Mouse (Mus musculus) MN1 (cell line): ENCODE results near the gene Kat8.

Source experiments
- DNase-seq: peaks from one replicate; pipeline ENCODE4 v3.0.0-alpha.2; 2016; ENCODE audit warnings: low spot score

Gene Kat8

GRCm38 (mm10) chr7:127897542-127897941 lies 14.8 kb upstream of the Kat8 start:
- DNase-seq = no peak

GRCm38 (mm10) chr7:127898179-127898956 lies 13.9 kb upstream of the Kat8 start:
- no peak for DNase-seq

DNA sequence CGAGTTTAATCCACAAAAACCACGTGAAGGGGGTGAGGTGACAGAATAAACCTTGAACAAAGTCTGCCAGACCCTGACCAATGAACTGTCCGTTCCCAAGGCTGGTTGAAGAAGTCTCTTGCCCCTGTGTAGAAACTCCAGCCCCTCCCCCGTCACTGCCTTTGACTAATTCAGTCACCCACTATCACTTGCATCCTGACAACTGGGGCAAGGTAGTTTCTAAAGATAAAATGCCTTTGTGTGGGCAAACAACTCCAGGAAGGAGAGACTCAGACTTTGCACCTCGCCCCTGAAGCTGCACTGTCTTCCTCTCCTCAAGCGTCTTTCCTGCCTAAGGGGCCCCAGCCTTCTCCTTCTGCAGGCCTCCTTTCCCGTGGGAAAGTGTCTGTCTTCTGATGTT lies 12.3 kb upstream of the Kat8 start:
- DNase-seq = no peak

DNA sequence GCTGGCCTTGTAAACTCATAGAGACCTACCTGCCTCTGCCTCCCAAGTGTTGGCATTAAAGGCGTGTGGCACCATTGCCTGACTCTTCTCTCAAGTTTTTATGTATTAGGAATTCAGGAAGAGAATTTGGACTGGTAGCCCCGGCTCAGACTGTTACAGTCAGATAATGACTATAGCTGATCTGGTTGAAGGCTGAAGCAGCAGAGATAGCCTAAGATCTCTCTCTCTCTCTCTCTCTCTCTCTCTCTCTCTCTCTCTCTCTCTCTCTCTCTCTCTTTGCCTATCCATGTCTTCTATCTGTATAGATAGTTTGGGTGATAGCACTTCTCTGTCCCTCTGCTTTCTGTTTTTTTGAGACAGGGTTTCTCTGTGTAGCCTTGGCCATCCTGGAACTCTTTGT lies 10.5 kb upstream of the Kat8 start:
- no peak for DNase-seq

- DNase-seq = peak; percentile 89
These were observed 8.1 kb upstream of the Kat8 start, which contains the start of gene Bckdk for GRCm38 (mm10) chr7:127903971-127904796. Gene Bckdk (plus strand): TSS chr7:127904082.

DNA sequence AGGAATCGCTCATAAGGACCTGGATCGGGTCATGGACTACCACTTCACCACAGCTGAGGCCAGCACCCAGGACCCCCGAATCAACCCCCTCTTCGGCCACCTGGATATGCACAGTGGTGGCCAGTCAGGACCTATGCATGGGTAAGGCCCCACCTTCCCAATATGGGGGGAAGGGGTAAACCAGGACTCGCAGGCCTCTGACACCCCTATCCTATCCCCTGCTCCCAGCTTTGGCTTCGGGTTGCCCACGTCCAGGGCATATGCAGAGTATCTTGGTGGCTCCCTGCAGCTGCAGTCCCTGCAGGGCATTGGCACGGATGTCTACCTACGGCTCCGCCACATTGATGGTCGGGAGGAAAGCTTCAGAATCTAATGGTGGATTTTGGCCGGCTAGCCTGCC lies 4.4 kb upstream of the Kat8 start:
- no peak for DNase-seq

DNA sequence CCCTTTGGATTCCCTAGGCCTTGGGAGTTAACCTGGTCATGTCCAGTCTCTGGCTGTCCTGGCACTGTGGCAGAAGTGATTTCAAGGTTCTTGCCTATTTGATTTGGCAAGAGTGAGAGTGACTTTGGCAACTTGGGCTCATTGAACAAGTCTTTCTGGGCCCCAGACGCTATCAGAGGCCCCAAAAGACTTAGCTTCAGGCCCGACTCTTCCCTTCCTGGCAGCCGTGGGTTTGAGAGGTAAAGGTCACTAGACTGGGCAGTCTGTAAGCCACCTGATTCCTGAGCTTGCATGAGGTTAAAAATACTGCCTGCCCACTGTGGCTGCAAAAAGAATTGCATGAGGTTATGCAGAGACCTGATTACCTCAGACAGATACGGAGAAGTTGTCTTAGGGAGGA lies 3.7 kb upstream of the Kat8 start:
- DNase-seq = no peak

DNA sequence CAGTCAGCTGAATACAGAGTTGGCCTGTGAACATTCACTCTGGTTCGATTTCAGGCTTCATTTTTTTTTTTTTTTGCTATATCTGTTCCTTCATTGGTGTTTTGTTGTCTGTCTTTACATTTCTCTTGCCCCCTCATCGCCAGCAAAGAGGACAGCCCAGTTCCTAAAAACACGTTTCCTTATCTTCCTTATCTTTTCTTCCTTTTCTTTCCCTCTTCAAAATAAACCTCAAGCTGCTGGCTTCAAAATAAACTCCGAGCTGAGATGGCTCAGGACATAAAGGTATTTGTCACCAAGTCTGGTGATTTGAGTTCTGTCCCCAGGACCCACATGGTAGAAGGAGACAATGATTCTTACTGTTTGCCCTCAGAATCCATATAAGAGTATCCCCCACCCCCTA lies 622 bp downstream of the Kat8 start:
- DNase-seq = no peak

DNA sequence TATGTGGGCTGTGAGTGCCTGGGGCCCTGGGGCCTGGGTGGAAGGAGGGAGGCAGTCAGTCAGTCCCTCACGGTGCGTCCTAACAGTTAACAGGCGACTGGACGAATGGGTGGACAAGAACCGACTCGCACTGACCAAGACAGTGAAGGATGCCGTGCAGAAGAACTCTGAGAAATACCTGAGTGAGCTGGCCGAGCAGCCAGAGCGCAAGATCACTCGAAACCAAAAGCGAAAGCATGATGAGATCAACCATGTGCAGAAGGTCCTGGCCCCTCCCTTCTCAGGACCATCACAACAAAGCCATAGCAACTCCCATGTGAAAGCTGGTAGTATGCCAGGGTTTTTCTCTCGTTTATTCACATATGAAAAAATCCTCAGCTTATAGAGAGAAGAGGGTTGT lies 3.0 kb downstream of the Kat8 start:
- DNase-seq = peak; percentile 79

DNA sequence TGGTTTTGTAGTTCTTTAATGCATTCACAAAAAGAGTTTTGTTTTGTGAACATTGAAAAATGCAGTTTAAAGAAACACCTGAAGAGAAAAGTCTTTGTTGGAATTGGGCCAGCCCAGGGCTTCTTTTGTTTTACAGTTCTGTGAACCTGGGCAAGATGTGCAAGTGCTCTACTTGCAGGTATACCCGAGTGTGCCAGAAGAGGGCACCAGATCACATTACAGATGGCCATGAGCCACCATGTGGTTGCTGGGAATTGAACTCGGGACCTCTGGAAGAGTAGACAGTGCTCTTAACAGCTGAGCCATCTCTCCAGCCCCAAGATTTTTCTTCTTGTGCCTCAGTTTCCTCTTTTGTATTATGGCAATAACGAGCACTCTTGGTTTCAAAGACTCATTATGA lies 5.9 kb downstream of the Kat8 start:
- peak; percentile 41 for DNase-seq

GRCm38 (mm10) chr7:127919290-127919689 lies 7.0 kb downstream of the Kat8 start:
- DNase-seq = peak; percentile 30

- peak; percentile 33 for DNase-seq
These were observed 9.2 kb downstream of the Kat8 start for GRCm38 (mm10) chr7:127921516-127921915.

GRCm38 (mm10) chr7:127922451-127923275 lies 10.3 kb downstream of the Kat8 start:
- no peak for DNase-seq

DNA sequence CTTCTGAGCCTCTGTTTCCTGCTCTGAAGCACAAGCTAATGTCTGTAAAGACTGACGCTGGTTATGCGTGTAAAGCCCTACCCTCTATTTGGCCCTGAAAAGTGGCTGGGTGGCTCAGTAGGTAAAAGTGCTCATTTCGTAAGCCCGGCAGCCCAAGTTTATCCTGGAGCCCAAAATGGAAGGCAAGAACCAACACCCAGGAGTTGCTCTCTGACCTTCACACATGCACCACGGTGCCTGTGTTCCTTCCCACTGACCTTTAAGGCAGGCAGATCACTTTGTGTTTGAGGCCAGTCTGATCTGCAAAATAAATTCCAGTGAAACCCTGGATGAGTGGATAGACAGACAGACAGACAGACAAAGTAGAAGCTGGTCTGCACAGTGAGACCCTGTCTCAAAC lies 11.4 kb downstream of the Kat8 start:
- DNase-seq = no peak

- no peak for DNase-seq
These were observed 12.9 kb downstream of the Kat8 start for GRCm38 (mm10) chr7:127925252-127925651.

GRCm38 (mm10) chr7:127926066-127926465 lies 13.8 kb downstream of the Kat8 start:
- no peak for DNase-seq

DNA sequence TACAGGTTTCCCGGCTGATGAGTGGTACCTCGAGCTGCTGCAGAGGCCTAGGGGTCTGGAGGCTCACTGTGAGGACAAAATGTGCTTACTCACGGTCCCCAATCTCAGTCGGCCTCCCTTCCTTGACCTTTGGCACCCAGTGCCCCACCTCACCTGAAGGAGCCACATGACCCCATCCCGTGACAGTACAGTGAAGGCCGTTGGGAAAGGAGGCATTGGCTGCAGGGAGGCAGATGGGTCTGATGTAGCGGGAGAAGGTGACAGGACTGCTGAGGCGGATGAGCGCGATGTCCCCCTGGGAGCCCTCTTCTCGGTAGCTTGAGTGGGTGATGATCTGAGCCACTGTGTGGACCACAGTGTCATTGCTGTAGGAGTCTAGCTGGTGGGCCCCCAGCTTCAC lies 14.5 kb downstream of the Kat8 start:
- DNase-seq = no peak

- DNase-seq = no peak
These were observed 15.4 kb downstream of the Kat8 start for GRCm38 (mm10) chr7:127927726-127928125.

- DNase-seq = no peak
These were observed 16.3 kb downstream of the Kat8 start for GRCm38 (mm10) chr7:127928596-127928995.

- no peak for DNase-seq
These were observed 17.6 kb downstream of the Kat8 start, which contains the start of gene Prss8 for GRCm38 (mm10) chr7:127929923-127930322. Gene Prss8 (minus strand): TSS chr7:127930104.

DNA sequence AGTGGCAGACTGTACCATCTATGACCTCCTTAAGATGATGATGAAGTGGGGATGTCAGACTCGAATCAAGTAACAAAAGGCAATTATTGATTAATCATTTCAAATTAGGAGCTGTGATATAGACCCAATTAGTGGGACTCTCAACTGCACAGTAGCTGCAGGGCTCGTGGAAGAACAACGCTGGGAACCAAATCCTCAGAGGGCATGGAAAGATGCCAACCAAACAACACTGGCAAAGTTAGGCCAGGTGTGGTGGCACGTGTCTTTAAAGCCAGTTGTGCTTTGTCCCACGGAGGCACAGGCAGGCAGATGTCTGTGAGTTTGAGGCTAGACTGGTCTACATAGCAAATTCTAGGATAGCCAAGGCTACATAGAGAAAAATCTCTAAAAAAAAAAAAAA lies 18.3 kb downstream of the Kat8 start:
- DNase-seq = no peak
